Mouse (Mus musculus): ENCODE measurements around the gene Mgat4d.
A peak's percentile ranks its signal among the peaks of the same experiment; 100 is the strongest.
"Not testable (repeated sequence)": the region's sequence is repeated elsewhere in the genome, so short reads cannot be mapped to it uniquely, and the experiment has no call there.

Gene Mgat4d

GRCm38 (mm10) chr8:83348263-83348662, at the start of gene Mgat4d:
Mgat4d (plus strand) TSS chr8:83348471.
- no peak for DNase-seq (ENCODE audit: low read depth, low spot score)

GRCm38 (mm10) chr8:83300135-83300534, 48.1 kb upstream of the Mgat4d start:
- peak; percentile 37 for DNase-seq (ENCODE audit: low read depth, low spot score)

- no peak for DNase-seq (ENCODE audit: low read depth, low spot score)
These were observed 43.3 kb upstream of the Mgat4d start for GRCm38 (mm10) chr8:83304946-83305345.

GRCm38 (mm10) chr8:83309836-83310235, 38.4 kb upstream of the Mgat4d start:
- no peak for DNase-seq (ENCODE audit: low read depth, low spot score)

- DNase-seq (ENCODE audit: low read depth, low spot score) = not testable (repeated sequence)
These were observed 33.2 kb upstream of the Mgat4d start for GRCm38 (mm10) chr8:83315084-83315483.

GRCm38 (mm10) chr8:83315691-83316090, 32.6 kb upstream of the Mgat4d start:
- DNase-seq (ENCODE audit: low read depth, low spot score) = no peak

GRCm38 (mm10) chr8:83320543-83320942, 27.7 kb upstream of the Mgat4d start:
- no peak for DNase-seq (ENCODE audit: low read depth, low spot score)

GRCm38 (mm10) chr8:83322374-83322773, 25.9 kb upstream of the Mgat4d start:
- no peak for DNase-seq (ENCODE audit: low read depth, low spot score)

- no peak for DNase-seq (ENCODE audit: low read depth, low spot score)
These were observed 25.2 kb upstream of the Mgat4d start for GRCm38 (mm10) chr8:83323056-83323455.

- no peak for DNase-seq (ENCODE audit: low read depth, low spot score)
These were observed 20.4 kb upstream of the Mgat4d start for GRCm38 (mm10) chr8:83327889-83328288.

- DNase-seq (ENCODE audit: low read depth, low spot score) = no peak
These were observed 16.7 kb upstream of the Mgat4d start for GRCm38 (mm10) chr8:83331567-83331898.

- DNase-seq (ENCODE audit: low read depth, low spot score) = peak; percentile 96
These were observed 16.2 kb upstream of the Mgat4d start, which contains the start of gene Elmod2 for GRCm38 (mm10) chr8:83331899-83332697. Elmod2 (minus strand) TSS chr8:83332486.

GRCm38 (mm10) chr8:83332864-83333263, 15.4 kb upstream of the Mgat4d start:
- DNase-seq (ENCODE audit: low read depth, low spot score) = no peak

GRCm38 (mm10) chr8:83342076-83342475, 6.2 kb upstream of the Mgat4d start:
- DNase-seq (ENCODE audit: low read depth, low spot score) = no peak

GRCm38 (mm10) chr8:83342693-83343092, 5.6 kb upstream of the Mgat4d start:
- peak; percentile 34 for DNase-seq (ENCODE audit: low read depth, low spot score)

GRCm38 (mm10) chr8:83351315-83351714, 3.0 kb downstream of the Mgat4d start:
- DNase-seq (ENCODE audit: low read depth, low spot score) = no peak

GRCm38 (mm10) chr8:83363156-83363769, 15.0 kb downstream of the Mgat4d start:
- DNase-seq (ENCODE audit: low read depth, low spot score) = no peak

GRCm38 (mm10) chr8:83377231-83377630, 29.0 kb downstream of the Mgat4d start:
- no peak for DNase-seq (ENCODE audit: low read depth, low spot score)

- DNase-seq (ENCODE audit: low read depth, low spot score) = no peak
These were observed 31.9 kb downstream of the Mgat4d start for GRCm38 (mm10) chr8:83380141-83380540.

GRCm38 (mm10) chr8:83381016-83381415, 32.7 kb downstream of the Mgat4d start:
- DNase-seq (ENCODE audit: low read depth, low spot score) = no peak

GRCm38 (mm10) chr8:83382850-83383249, 34.6 kb downstream of the Mgat4d start:
- no peak for DNase-seq (ENCODE audit: low read depth, low spot score)

- DNase-seq (ENCODE audit: low read depth, low spot score) = peak; percentile 60
These were observed 41.2 kb downstream of the Mgat4d start, which contains the start of gene Clgn for GRCm38 (mm10) chr8:83389316-83390005. Clgn (plus strand) TSS chr8:83389867.

Measured in A20 (cell line).